Mouse (Mus musculus) B cell, adult 62 days (primary cell): ENCODE data around the gene Ttc8. TPM values are rescaled to one million over a fixed set of nuclear protein-coding genes. Genes with fewer than 3 reads are reported as not detected.

Source experiments
- total RNA-seq: library from RNA; stranded (reverse); gene quantifications from 4 replicates; pipeline ENCODE4 v1.2.4, GENCODE M21; 2023

Gene Ttc8
- 4.1 to 8.0 TPM (median 5.0 TPM) in 4 replicates for total RNA-seq

GRCm38 (mm10) chr12:98920194-98920991 lies at the start of gene Ttc8:
Gene Ttc8 (plus strand): TSS chr12:98920574.

DNA sequence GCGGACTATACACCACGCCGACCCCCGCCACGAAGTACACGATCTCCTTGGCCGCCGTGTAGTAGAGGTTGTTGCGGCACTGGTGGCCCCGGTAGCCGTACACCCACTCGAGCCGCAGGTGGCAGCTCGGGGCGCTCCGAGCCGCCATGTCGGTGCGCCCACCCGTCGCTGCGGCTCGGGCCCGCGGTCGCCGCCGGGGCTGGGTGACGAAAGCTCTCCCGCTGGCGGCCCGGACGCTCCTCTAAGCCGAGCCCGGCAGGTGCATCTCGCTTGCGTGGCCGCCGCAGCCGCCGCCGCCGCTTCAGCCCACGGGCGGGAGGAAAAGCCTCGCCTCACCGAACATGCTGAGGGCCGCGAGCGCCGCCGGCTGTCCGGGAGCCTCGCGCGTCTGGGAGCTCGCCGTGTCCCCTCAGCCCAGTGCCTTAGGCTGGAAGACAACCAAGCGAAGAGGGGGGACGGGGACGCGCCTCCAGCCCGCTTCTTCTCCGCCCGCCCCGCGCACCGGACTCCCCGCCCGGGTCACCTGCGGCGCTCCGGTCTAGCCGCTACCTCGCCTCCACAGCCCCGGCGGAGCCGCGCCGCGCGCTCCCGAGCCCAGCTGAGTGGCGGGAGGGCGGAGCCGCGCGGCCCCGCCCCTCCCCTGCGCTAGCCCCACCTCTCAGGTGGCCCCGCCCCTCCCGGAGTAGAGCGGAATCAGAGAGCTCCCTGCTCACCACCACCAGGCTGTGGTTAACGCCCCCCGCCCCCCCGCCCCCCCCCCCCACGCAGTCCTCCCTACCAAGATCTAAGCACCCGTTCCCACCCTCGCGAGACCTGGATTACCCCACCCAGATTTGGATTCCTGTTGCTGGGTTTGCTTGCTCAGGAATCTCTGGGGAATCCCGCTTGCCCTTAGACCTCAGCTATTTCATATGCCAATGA lies 19.2 kb upstream of the Ttc8 start, which contains the start of gene Eml5:
Gene Eml5, minus strand, starts transcription at position 604 of the 921 bp plus-strand sequence.

Other genes with a start within 250 kb of the Ttc8 start
- gene Ptpn21, start 183.2 kb upstream of the Ttc8 start, total RNA-seq, result 5.8 to 7.1 TPM (median 6.1 TPM) in 4 replicates
- 89.4 to 95.5 TPM (median 92.0 TPM) in 4 replicates for gene Zc3h14, start 173.6 kb upstream of the Ttc8 start, total RNA-seq
- gene Eml5, start 19.1 kb upstream of the Ttc8 start, total RNA-seq, result 19.2 to 27.5 TPM (median 21.5 TPM) in 4 replicates